Mouse (Mus musculus): Measurements from ENCODE around the gene Gm17949. TPM values are rescaled to one million over a fixed set of nuclear protein-coding genes. Genes with fewer than 3 reads are reported as not detected.
A peak's percentile ranks its signal among the peaks of the same experiment; 100 is the strongest.
"Not testable (repeated sequence)": the region's sequence is repeated elsewhere in the genome, so short reads cannot be mapped to it uniquely, and the experiment has no call there.

Gene Gm17949
- total RNA-seq, 1 experiment from 2014 or later: not detected

DNA sequence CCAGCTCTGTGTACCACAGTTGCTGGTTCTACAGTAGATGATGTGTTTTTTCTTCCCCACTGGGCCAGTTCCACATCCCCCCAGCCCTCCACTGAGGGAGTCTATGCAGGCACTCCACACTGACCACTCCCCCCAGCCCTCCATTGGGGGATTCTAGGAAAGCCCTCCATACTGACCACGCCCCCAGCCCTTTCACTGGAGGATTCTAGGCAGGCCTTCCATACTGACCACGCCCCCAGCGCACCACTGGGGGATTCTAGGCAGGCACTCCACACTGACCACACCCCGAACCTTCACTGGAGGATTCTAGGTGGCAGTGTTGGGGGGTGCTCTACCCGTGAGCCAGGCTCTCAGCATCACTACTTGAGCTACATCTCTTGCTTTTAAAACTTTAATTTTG is 36.1 kb downstream of the Gm17949 start:
- peak; percentile 35 for DNase-seq

DNA sequence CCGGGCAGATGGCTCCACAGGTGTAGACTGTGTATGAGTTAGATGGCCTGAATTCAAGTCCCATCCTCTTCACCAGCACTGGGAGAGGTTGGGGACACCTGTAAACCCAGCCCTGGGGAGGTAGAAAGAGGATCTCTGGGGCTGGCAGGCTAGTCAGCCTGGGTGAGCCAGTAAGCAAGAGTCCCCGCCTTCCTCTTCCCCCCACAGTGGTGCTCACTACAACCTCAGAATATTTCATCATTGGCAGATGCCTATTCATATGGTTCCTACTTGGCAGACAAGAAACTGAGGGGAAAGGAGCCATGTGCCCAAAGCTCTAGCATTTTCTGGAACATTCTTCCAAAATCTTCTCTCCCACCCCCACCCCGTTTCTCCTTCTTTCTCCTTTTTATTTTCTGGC is 37.5 kb downstream of the Gm17949 start:
- no peak for DNase-seq

DNA sequence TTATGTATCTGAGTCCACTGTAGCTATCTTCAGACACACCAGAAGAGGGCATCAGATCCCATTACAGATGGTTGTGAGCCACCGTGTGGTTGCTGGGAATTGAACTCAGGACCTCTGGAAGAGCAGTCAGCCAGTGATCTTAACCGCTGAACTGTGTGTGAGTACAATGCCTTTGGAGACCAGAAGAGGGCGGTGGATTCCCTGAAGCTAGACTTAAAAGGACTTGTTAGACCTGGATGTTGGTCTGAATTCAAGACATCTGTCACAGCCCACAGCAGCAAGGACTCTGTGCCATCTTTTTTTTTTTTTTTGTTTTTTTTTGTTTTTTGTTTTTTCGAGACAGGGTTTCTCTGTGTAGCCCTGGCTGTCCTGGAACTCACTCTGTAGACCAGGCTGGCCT is 40.4 kb downstream of the Gm17949 start:
- DNase-seq: not testable (repeated sequence)

DNA sequence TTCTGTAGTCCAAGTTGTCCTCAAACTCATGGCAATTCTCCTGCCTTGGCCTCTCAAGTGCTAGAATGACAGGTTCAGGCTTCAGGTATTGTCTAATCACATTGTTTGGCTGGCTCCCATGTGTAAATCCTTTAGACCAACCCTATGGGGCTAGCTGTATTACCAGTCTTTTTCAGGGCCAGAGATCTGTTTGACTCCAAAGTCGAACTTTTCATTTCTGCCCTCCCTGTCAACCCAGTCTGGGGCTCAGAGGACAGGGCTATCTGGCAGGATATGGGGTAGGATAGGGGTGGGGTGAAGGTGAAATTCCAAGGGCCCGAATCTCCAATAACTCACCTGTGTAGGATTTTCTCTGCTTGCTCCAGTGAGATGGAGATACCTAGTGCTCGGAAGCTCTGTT is 45.0 kb downstream of the Gm17949 start:
- DNase-seq: no peak

DNA sequence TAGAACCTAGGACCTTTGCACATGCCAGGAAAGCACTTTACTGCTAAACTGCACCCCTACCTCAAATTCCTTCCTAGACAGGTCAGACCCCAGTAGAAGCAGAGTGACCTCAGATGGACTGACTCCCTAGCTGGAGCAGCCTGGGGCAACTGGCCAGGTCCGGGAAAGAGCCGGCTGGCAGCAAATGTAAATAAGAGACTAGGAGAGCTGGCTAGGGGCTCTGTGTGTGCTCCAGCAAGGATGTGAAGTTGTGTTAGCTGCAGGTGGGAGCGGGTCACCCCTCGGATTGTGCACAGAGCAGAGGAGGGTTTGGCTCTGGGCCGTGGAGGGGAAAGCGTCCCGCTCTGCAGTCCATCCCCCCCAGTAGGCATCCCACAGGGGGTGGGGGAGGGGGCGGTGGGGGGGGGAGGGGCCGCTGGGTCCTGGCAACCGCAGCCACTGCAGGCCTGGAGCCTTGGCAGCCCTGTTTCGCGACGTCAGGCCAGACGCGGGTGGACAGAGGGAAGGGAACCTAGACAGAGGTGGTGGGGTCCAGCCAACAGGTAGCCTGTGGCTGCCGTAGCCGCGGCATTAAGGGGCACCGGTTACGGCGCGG is 47.7 kb downstream of the Gm17949 start, which contains the start of gene Crb3:
TSS of gene Crb3 (plus strand) at position 215 of the 595 bp plus-strand sequence.
- DNase-seq: peak; percentile 59

DNA sequence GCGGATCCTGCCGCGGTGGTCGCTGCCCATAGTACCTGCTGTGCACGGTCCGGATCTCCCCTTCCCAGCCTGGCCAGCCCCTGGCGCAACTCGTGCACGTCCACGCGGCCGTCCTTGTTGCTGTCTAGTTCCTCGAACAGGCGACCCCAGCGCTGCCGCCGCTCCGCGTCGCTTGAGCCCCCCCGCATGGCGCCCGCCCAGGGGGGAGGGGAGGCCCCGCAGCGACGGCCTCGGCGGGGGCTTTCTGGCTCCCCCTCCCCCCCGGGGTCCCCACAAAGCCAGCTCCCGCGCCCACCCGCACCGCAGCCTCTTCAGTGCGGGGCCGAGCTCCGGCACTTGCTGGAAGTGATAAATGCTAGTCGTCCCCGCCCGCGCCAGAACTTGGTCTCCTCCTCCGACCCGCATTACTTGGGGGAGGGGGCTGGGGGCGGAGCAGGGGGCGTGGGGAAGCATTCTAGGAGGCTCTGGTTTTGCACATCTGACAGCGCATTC is 48.3 kb downstream of the Gm17949 start, which contains the start of gene Slc25a23:
TSS of gene Slc25a23 (minus strand) at position 378 of the 492 bp plus-strand sequence.
- DNase-seq: peak; percentile 87

DNA sequence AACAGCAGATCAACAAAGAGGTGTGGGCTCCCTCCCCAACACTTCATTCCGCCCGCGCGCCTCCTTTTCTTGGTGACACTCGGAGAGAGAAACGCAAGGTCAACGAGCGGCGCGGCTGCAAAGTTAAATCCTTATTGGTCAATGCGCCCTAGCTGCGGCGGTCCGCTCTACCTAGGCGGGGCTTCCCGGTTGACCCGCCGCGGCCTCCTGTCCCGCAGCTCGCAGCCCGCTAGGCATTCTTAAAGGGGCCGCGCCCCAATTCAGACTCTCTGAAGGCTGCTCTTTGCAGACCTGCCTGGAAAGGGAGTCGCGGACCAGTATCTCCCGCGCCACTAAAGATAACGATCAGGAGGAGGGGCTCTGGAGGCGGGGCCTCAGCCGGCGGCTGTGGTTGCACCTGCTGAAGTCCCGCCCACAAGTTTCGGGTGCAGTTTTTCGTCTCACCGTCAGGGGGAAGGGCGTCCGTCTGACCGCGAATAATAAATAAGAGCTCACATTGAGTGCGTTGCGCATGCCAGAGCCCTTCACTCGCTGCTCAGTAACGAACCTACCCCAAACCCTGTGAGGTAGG is 49.0 kb downstream of the Gm17949 start:
- DNase-seq: peak; percentile 96

DNA sequence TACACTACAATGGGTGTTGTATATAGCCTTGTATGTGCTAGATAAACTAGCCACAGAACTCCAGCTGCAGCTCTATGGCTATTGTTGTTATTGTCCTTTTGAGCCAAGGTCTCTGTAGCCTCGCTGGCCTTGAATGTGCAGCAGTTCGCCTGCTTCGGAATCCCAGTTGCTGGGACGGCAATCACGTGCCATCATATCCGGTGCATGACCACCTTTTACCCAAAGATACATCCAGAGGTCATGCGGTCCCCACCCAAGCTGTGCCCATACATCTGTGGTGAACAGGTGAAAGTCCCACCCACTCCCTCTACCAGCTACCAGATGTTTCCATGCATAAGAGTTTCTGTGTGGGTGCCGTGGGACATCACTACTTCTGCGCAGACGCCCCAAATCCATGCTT is 49.8 kb downstream of the Gm17949 start:
- no peak for DNase-seq

DNA sequence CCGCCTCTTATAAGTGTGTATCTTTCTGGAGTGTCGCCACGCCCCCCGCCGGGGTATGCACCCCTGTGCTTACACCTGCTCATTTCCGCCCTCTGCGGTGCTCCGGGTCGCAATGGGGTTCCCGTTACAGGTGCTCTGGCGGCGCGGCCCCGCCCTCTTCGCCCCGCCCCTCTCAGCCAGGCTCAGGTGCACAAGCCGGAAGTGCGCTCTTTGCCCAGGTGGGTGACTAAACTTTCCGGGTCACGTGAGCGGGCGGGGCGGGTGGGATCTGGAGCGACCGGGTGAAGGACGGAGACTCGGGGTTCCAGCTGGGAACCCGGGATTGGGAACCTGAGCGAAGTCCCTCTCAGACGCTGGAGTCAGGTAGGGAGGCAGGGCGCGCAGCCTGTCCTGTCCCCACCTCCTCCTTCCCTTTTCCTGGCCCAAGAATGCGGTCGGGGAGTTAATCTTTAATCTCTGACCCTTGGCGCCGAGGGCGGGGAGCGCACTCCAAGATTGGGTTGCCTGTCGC is 50.8 kb downstream of the Gm17949 start:
- DNase-seq: no peak

DNA sequence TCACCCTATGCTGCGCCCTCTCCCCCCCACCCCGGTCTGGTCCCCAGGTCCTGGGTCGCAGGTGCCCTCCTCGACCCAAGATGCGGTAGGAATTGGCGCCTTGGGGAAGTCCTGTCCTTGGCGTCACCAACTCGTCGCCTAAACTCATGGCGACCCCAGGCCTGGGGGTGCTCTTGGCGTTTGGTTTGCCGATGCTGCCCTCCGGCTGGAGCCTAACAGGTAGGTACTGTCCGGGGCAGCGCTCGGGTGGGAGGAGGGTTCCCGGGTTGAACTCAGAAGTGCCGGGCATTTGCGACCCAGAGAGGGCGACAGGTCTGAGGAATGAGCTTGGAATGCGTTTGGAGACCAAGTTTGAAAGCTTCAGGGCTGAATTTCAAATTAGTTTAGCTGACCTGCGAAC is 51.3 kb downstream of the Gm17949 start:
- no peak for DNase-seq

DNA sequence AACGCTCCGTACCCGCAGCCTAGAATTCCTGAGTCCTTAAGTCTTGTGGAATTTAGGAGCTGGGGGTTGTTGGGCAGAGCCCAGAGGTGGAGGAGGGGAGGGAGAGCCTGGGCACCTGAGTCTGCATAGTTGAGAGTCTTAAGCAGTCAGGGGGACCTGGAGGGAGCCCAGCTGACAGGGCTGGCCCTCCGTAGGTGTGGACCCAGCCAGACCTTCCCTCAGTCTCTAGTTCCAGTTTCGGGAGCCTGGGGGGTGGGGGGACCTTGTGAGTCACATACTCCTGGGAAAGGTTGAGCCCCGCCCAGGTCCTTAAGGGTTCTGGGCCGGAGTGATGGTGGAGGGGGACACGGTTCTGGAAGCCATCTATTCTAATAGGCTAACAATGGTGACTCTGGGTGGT is 51.8 kb downstream of the Gm17949 start:
- DNase-seq: no peak

DNA sequence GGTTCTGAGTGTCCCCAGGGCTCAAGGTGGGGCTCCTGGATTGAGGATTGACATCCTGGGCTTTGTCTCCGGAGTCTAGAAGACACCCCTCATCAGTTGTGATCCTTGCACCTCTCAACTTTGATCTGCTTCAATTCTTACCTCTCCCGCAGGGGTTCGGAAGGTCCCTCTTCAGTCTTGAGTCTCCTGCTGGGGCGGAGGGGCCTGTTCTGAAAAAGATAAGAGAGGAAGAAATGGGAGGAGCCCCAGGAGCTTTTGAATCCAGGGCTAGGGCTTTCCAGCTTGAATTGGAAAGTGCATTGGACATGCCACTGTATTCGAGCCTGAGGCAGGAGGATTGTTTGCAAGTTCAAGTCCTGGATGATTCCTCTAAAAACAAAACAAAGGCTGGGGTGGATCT is 55.6 kb downstream of the Gm17949 start:
- no peak for DNase-seq

DNA sequence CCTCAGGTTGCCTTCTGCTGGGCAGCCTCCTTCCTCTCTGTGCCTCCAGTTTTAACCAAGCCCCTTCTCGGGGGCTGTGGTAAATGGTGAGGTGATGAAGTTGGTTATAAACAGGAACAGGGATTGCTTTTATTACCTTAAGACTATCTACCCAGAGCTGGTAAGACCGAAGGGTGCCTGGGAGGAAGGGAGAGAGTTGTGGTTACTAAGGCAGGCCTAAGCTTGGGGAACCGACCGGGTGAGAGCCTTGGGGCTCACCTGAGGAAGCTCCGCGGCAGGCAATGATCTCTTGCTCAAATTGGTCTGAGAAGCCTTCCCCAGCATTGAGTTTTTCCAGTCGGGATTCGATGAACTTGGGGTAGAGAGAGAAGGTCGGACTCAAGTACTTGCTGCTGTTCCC is 59.0 kb downstream of the Gm17949 start:
- DNase-seq: no peak

DNA sequence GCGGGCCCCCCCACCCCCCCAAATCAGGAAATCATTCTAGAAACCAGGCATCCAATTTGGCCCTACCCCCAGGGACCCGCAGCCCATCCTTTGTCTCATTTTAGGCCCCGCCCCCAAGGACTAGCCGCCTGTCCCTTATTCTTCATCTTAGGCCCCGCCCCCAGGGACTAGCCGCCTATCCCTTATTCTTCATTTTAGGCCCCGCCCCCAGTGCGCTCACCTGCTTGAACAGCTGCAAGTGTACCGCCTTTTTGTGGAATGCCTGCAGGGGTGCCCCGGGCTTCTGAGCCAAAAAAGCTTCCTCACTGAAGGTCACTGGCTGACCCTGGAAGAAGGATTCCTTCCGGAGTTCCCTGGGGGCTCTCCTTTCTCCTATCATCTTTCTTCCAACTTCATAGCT is 59.4 kb downstream of the Gm17949 start:
- peak; percentile 19 for DNase-seq

Other genes starting within 250 kb of the Gm17949 start
- gene Dus3l, start 246.7 kb upstream of the Gm17949 start, total RNA-seq (2021): 29.1 and 37.2 TPM in 2 replicates
- gene Prr22, start 241.2 kb upstream of the Gm17949 start, total RNA-seq (2021): 0.30 and 1.0 TPM in 2 replicates
- gene Rfx2, start 180.5 kb upstream of the Gm17949 start, total RNA-seq (2021): 5.9 and 6.0 TPM in 2 replicates
- 0.44 and 0.64 TPM in 2 replicates for gene Acsbg2, start 137.0 kb upstream of the Gm17949 start, total RNA-seq (2021)
- 7.2 and 7.3 TPM in 2 replicates for gene 1700061G19Rik, start 136.0 kb upstream of the Gm17949 start, total RNA-seq (2021)
- 29.0 and 33.6 TPM in 2 replicates for gene Mllt1, start 76.1 kb upstream of the Gm17949 start, total RNA-seq (2021)
- not detected in 2 replicates for gene Acer1, start 29.3 kb upstream of the Gm17949 start, total RNA-seq (2021)
- gene Clpp, start 21.2 kb upstream of the Gm17949 start, total RNA-seq (2021): 106 and 107 TPM in 2 replicates
- gene Alkbh7, start 14.1 kb upstream of the Gm17949 start, total RNA-seq (2021): 65.6 and 67.0 TPM in 2 replicates
- gene Pspn, start 11.5 kb upstream of the Gm17949 start, total RNA-seq (2021): 1.1 TPM in 1 of 2 replicates, not detected in the other
- gene Gtf2f1, start 181 bp upstream of the Gm17949 start, total RNA-seq (2021): 53.7 and 63.7 TPM in 2 replicates
- gene Khsrp, start 20.1 kb downstream of the Gm17949 start, total RNA-seq (2021): 90.2 and 99.9 TPM in 2 replicates
- not detected in 2 replicates for gene Slc25a41, start 30.2 kb downstream of the Gm17949 start, total RNA-seq (2021)
- gene Crb3, start 47.6 kb downstream of the Gm17949 start, total RNA-seq (2021): 0.38 and 1.4 TPM in 2 replicates
- 91.4 and 116 TPM in 2 replicates for gene Slc25a23, start 48.4 kb downstream of the Gm17949 start, total RNA-seq (2021)
- gene Dennd1c, start 67.0 kb downstream of the Gm17949 start, total RNA-seq (2021): 1.7 and 9.7 TPM in 2 replicates
- gene Tubb4a, start 76.3 kb downstream of the Gm17949 start, total RNA-seq (2021): 6.4 and 12.3 TPM in 2 replicates
- 0.44 and 0.68 TPM in 2 replicates for gene Tnfsf9, start 93.9 kb downstream of the Gm17949 start, total RNA-seq (2021)
- not detected in 2 replicates for gene Cd70, start 138.3 kb downstream of the Gm17949 start, total RNA-seq (2021)
- gene Tnfsf14, start 182.7 kb downstream of the Gm17949 start, total RNA-seq (2021): 0.19 and 0.53 TPM in 2 replicates
- gene C3, start 216.7 kb downstream of the Gm17949 start, total RNA-seq (2021): 181 and 603 TPM in 2 replicates
- gene Gpr108, start 237.0 kb downstream of the Gm17949 start, total RNA-seq (2021): 54.2 and 56.4 TPM in 2 replicates
- gene Trip10, start 238.0 kb downstream of the Gm17949 start, total RNA-seq (2021): 38.5 and 45.1 TPM in 2 replicates

All from adrenal gland, postnatal 14 days (tissue).